Mouse (Mus musculus) embryonic facial prominence, embryonic 10.5 days (tissue): ENCODE data around the gene Rnf144a. TPM values are rescaled to one million over a fixed set of nuclear protein-coding genes. Genes with fewer than 3 reads are reported as not detected.
A peak's percentile ranks its signal among the peaks of the same experiment; 100 is the strongest.
"Not testable (repeated sequence)": the region's sequence is repeated elsewhere in the genome, so short reads cannot be mapped to it uniquely, and the experiment has no call there.

Source experiments
- DNase-seq: peaks from one replicate; pipeline ENCODE4 v3.0.0-alpha.2; 2017; ENCODE audit warnings: low spot score
- H3K27ac ChIP-seq: fragments of 300-500 bp; sonication (generic); replicated peaks from 2 replicates; pipeline ENCODE4 v1.5.1; 2016; ENCODE audit warnings: mild to moderate bottlenecking
- H3K27me3 ChIP-seq: fragments of 300-500 bp; sonication (generic); replicated peaks from 2 replicates; pipeline ENCODE4 v1.6.1; 2016; ENCODE audit warnings: low read depth, mild to moderate bottlenecking; ENCODE audit not compliant: poor library complexity, severe bottlenecking
- H3K36me3 ChIP-seq: fragments of 300-500 bp; sonication (generic); replicated peaks from 2 replicates; pipeline ENCODE4 v1.6.1; 2016; ENCODE audit warnings: mild to moderate bottlenecking, moderate library complexity
- H3K4me1 ChIP-seq: fragments of 300-500 bp; sonication (generic); 2 replicates; pipeline ENCODE4 v1.6.1; 2016
- H3K4me3 ChIP-seq: fragments of 300-500 bp; sonication (generic); 2 replicates; pipeline ENCODE4 v1.5.1; 2016; ENCODE audit warnings: mild to moderate bottlenecking, moderate library complexity
- H3K9me3 ChIP-seq: fragments of 300-500 bp; sonication (generic); 2 replicates; pipeline ENCODE4 v1.6.1; 2016; ENCODE audit warnings: mild to moderate bottlenecking
- WGBS: fragments of 180-500 bp; shearing (Covaris S2); methylation state at CpG from one replicate; pipeline ENCODE4 v1.1.7; 2016; 5-methylcytosine and 5-hydroxymethylcytosine counted together
- polyA plus RNA-seq: library from polyadenylated mRNA; unstranded; fragments of >200 nt; fragmentation: Nextera tagmentation; extraction: Ambion mirVana; gene quantifications from 2 replicates; pipeline ENCODE4 v1.2.1, GENCODE M21; 2016

Gene Rnf144a
- polyA plus RNA-seq, 1 experiment from 2014 or later, result 44.9 TPM

GRCm38 (mm10) chr12:26428771-26429170 lies 13.7 kb upstream of the Rnf144a start:
- H3K4me1 ChIP-seq, H3K36me3 ChIP-seq, H3K4me3 ChIP-seq, H3K9me3 ChIP-seq, H3K27ac ChIP-seq, H3K27me3 ChIP-seq, DNase-seq: not testable (repeated sequence)
- WGBS, result 93% methylated on average over 2 of the region's 2 CpGs

GRCm38 (mm10) chr12:26424841-26425240 lies 9.8 kb upstream of the Rnf144a start:
- H3K27ac ChIP-seq, result no peak overlapping the region
- WGBS, result 91% methylated on average over 2 of the region's 2 CpGs
- no peak for DNase-seq

GRCm38 (mm10) chr12:26418322-26418721 lies 3.3 kb upstream of the Rnf144a start:
- H3K4me3 ChIP-seq, result no peak overlapping the region
- no peaks in the 10 kb centered on the region for H3K27me3 ChIP-seq
- DNase-seq, result no peak
- H3K27ac ChIP-seq, result no peak overlapping the region
- H3K9me3 ChIP-seq, result no peaks in the 10 kb centered on the region
- 82% methylated on average over 4 of the region's 4 CpGs for WGBS
- no peaks in the 10 kb centered on the region for H3K36me3 ChIP-seq
- H3K4me1 ChIP-seq, result peaks cover 34% of the 10 kb centered on the region

More at GRCm38 (mm10) chr12:26424841-26425240, 9.8 kb upstream of the Rnf144a start:
- Histone ChIP-seq H3K4me3 (no peak overlapping the region), H3K36me3 (no peaks in the 10 kb centered on the region), H3K9me3 (no peaks in the 10 kb centered on the region), H3K4me1 (no peaks in the 10 kb centered on the region), H3K27me3 (no peaks in the 10 kb centered on the region)

- Histone ChIP-seq H3K36me3 (peaks cover 12% of the 10 kb centered on the region), H3K27me3 (no peaks in the 10 kb centered on the region)
- 69% methylated on average over 7 of the region's 7 CpGs for WGBS
Observed at GRCm38 (mm10) chr12:26416636-26417295, 1.7 kb upstream of the Rnf144a start.

GRCm38 (mm10) chr12:26414451-26415103 lies 477 bp downstream of the Rnf144a start:
- Histone ChIP-seq H3K27ac (peak overlapping the region; percentile 99), H3K4me3 (peak overlapping the region; percentile 97), H3K27me3 (no peaks in the 10 kb centered on the region), H3K9me3 (no peaks in the 10 kb centered on the region), H3K36me3 (peaks cover 28% of the 10 kb centered on the region), H3K4me1 (peaks cover 64% of the 10 kb centered on the region)
- no peak for DNase-seq
- under 1% methylated on average over 64 of the region's 64 CpGs for WGBS

More at GRCm38 (mm10) chr12:26416636-26417295, 1.7 kb upstream of the Rnf144a start:
- Histone ChIP-seq H3K4me3 (no peak overlapping the region), H3K27ac (no peak overlapping the region), H3K4me1 (peaks cover 49% of the 10 kb centered on the region), H3K9me3 (no peaks in the 10 kb centered on the region)
- no peak for DNase-seq

GRCm38 (mm10) chr12:26413961-26414411 lies 1.1 kb downstream of the Rnf144a start:
- Histone ChIP-seq H3K27ac (peak overlapping the region; percentile 99), H3K27me3 (no peaks in the 10 kb centered on the region), H3K9me3 (no peaks in the 10 kb centered on the region), H3K4me1 (peaks cover 64% of the 10 kb centered on the region), H3K4me3 (peak overlapping the region; percentile 97), H3K36me3 (peaks cover 34% of the 10 kb centered on the region)
- peak; percentile 48 for DNase-seq
- WGBS, result 10% methylated on average over 8 of the region's 8 CpGs

GRCm38 (mm10) chr12:26412802-26413201 lies 2.3 kb downstream of the Rnf144a start:
- Histone ChIP-seq H3K27me3 (no peaks in the 10 kb centered on the region), H3K4me1 (peaks cover 64% of the 10 kb centered on the region), H3K36me3 (peaks cover 46% of the 10 kb centered on the region), H3K27ac (peak overlapping the region; percentile 54; the same call in 1 of the 2 replicates), H3K4me3 (peak overlapping the region; percentile 97), H3K9me3 (no peaks in the 10 kb centered on the region)
- DNase-seq, result no peak
- 85% methylated on average over 6 of the region's 6 CpGs for WGBS

- H3K4me1 ChIP-seq, result peaks cover 67% of the 10 kb centered on the region
- DNase-seq, result no peak
- peaks cover 54% of the 10 kb centered on the region for H3K36me3 ChIP-seq
- H3K27ac ChIP-seq, result no peak overlapping the region
- H3K9me3 ChIP-seq, result no peaks in the 10 kb centered on the region
- peak overlapping the region; percentile 11; the same call in 1 of the 2 replicates for H3K4me3 ChIP-seq
- 85% methylated on average over 10 of the region's 10 CpGs for WGBS
- H3K27me3 ChIP-seq, result no peaks in the 10 kb centered on the region
Observed at GRCm38 (mm10) chr12:26411841-26412450, 3.1 kb downstream of the Rnf144a start.

- no peaks in the 10 kb centered on the region for H3K9me3 ChIP-seq
- H3K27ac ChIP-seq, result no peak overlapping the region
- 88% methylated on average over 3 of the region's 3 CpGs for WGBS
- H3K4me3 ChIP-seq, result no peak overlapping the region
- peaks cover 55% of the 10 kb centered on the region for H3K36me3 ChIP-seq
- H3K4me1 ChIP-seq, result peaks cover 66% of the 10 kb centered on the region
- H3K27me3 ChIP-seq, result no peaks in the 10 kb centered on the region
- no peak for DNase-seq
Observed at GRCm38 (mm10) chr12:26410443-26410842, 4.6 kb downstream of the Rnf144a start.

GRCm38 (mm10) chr12:26408707-26409106 lies 6.3 kb downstream of the Rnf144a start:
- no peak for DNase-seq
- H3K27me3 ChIP-seq, result no peaks in the 10 kb centered on the region
- H3K36me3 ChIP-seq, result peaks cover 73% of the 10 kb centered on the region
- WGBS, result 84% methylated on average over 9 of the region's 9 CpGs
- peaks cover 57% of the 10 kb centered on the region for H3K4me1 ChIP-seq
- H3K4me3 ChIP-seq, result no peak overlapping the region
- no peak overlapping the region for H3K27ac ChIP-seq
- H3K9me3 ChIP-seq, result no peaks in the 10 kb centered on the region

GRCm38 (mm10) chr12:26404781-26405702 lies 10.0 kb downstream of the Rnf144a start:
- Histone ChIP-seq H3K36me3 (peaks cover 62% of the 10 kb centered on the region), H3K4me3 (no peak overlapping the region), H3K4me1 (peaks cover 40% of the 10 kb centered on the region), H3K27me3 (no peaks in the 10 kb centered on the region), H3K27ac (no peak overlapping the region; the same call in 1 of the 2 replicates), H3K9me3 (no peaks in the 10 kb centered on the region)
- DNase-seq, result no peak
- 87% methylated on average over 11 of the region's 11 CpGs for WGBS
